In genomic region chr8:111932580-111933336, GRCm38 (mm10) we compare ENCODE assay signal across 8 mouse cellular contexts. TPM values are rescaled to one million over a fixed set of nuclear protein-coding genes. Genes with fewer than 3 reads are reported as not detected.
DNase-seq lines count a peak whose midpoint lies in the region; ATAC-seq and TF ChIP-seq lines count a peak whose summit lies in the region.

No protein-coding gene starts in this region.

- H3K27me3 ChIP-seq in hindbrain, postnatal 0 days (ENCODE audit: insufficient read depth, low read length), result no peaks in the 10 kb centered on the region
- no peaks in the 10 kb centered on the region for H3K27me3 ChIP-seq in liver, embryonic 12.5 days (replicated peaks)
- no peaks in the 10 kb centered on the region for H3K27me3 ChIP-seq in neural tube, embryonic 11.5 days (ENCODE audit: control insufficient read depth, insufficient read depth, low read length)

- no peak for ATAC-seq in hindbrain, postnatal 0 days
- peak; percentile 51 for ATAC-seq in liver, embryonic 12.5 days
- peak; percentile 35; the same call in 1 of the 2 replicates for ATAC-seq in neural tube, embryonic 11.5 days (ENCODE audit: insufficient read depth, low FRiP score, low TSS enrichment)

- H3K36me3 ChIP-seq in hindbrain, postnatal 0 days (ENCODE audit: insufficient read depth, low read length), result 0 out of 2 replicates have a peak, but pooled peaks cover 5% of the 10 kb centered on the region
- no peaks in the 10 kb centered on the region for H3K36me3 ChIP-seq in liver, embryonic 12.5 days
- no peaks in the 10 kb centered on the region for H3K36me3 ChIP-seq in neural tube, embryonic 11.5 days (ENCODE audit: control insufficient read depth, insufficient read depth, low read length)

- peak overlapping the region; percentile 83 for H3K4me3 ChIP-seq in hindbrain, postnatal 0 days (ENCODE audit: low read length)
- peak overlapping the region; percentile 73 for H3K4me3 ChIP-seq in liver, embryonic 12.5 days
- H3K4me3 ChIP-seq in neural tube, embryonic 11.5 days (ENCODE audit: low read depth, low read length), result peak overlapping the region; percentile 74

- peak overlapping the region; percentile 78 for H3K9ac ChIP-seq in hindbrain, postnatal 0 days (replicated peaks; ENCODE audit: low read length)
- peak overlapping the region; percentile 73 for H3K9ac ChIP-seq in liver, embryonic 12.5 days
- peak overlapping the region; percentile 84 for H3K9ac ChIP-seq in neural tube, embryonic 11.5 days (ENCODE audit: low read length)

- H3K9me3 ChIP-seq in hindbrain, postnatal 0 days (ENCODE audit: low read length), result no peaks in the 10 kb centered on the region
- H3K9me3 ChIP-seq in liver, embryonic 12.5 days (replicated peaks), result no peaks in the 10 kb centered on the region
- H3K9me3 ChIP-seq in neural tube, embryonic 11.5 days (ENCODE audit: control insufficient read depth, low read length), result no peaks in the 10 kb centered on the region

- H3K27ac ChIP-seq in hindbrain, postnatal 0 days, result peak overlapping the region; percentile 82
- peak overlapping the region; percentile 82 for H3K27ac ChIP-seq in liver, embryonic 12.5 days
- H3K27ac ChIP-seq in neural tube, embryonic 11.5 days (ENCODE audit: low read depth, low read length), result peak overlapping the region; percentile 81; the same call in 1 of the 2 replicates

- H3K4me2 ChIP-seq in hindbrain, postnatal 0 days (ENCODE audit: low read depth, low read length), result peak overlapping the region; percentile 95
- peak overlapping the region; percentile 97 for H3K4me2 ChIP-seq in liver, embryonic 12.5 days
- H3K4me2 ChIP-seq in neural tube, embryonic 11.5 days (ENCODE audit: low read depth), result peak overlapping the region; percentile 94

- peak; percentile 52 to 63 for DNase-seq in right cerebral cortex, postnatal 10 days (ENCODE audit: low spot score in 2 of 2)
- no peak for DNase-seq in right cerebral cortex, postnatal 4 days
- DNase-seq in cerebellum, postnatal 10 days, result peak; percentile 64 to 75
- peak; percentile 58 for DNase-seq in gastrocnemius, postnatal 10 days
- peak; percentile 65 for DNase-seq in hindbrain, postnatal 0 days (ENCODE audit: low spot score)
- peak; percentile 39 for DNase-seq in neural tube, embryonic 11.5 days (ENCODE audit: low spot score)
- DNase-seq in thymus, postnatal 4 days, result peak; percentile 41

- peaks cover 12% of the 10 kb centered on the region for H3K4me1 ChIP-seq in hindbrain, postnatal 0 days (ENCODE audit: insufficient read depth, low read length)
- peaks cover 63% of the 10 kb centered on the region for H3K4me1 ChIP-seq in liver, embryonic 12.5 days
- peaks cover 4% of the 10 kb centered on the region; the same call in 1 of the 2 replicates for H3K4me1 ChIP-seq in neural tube, embryonic 11.5 days (ENCODE audit: control insufficient read depth, insufficient read depth, low read length)

- TF ChIP-seq CTCF in hindbrain, postnatal 0 days (IDR thresholded peaks at IDR 0.05; ENCODE audit: low read depth), result no peak

- WGBS in hindbrain, postnatal 0 days, result 25% methylated on average over 19 of the region's 19 CpGs
- WGBS in liver, embryonic 12.5 days (ENCODE audit: insufficient replicate concordance), result 35% methylated on average over 19 of the region's 19 CpGs
- WGBS in neural tube, embryonic 11.5 days, result 34% methylated on average over 19 of the region's 19 CpGs

RNA-seq across cellular contexts. Expression of gene Tmem231, which starts 0.9 kb away (rescaled TPM):
- total RNA-seq in gastrocnemius, postnatal 10 days (2021), result 1 to 10 TPM; 1.6 to 1.9 TPM
- total RNA-seq in hindbrain, postnatal 0 days (2014; rRNA removed), result 15.5 and 16.7 TPM in 2 replicates
- polyA plus RNA-seq in hindbrain, postnatal 0 days (2015; fragmentation: Nextera tagmentation; extraction: Ambion mirVana), result 14.4 and 14.6 TPM in 2 replicates
- polyA plus RNA-seq in liver, embryonic 12.5 days (2016; fragmentation: Nextera tagmentation; extraction: Ambion mirVana), result 3.0 and 3.6 TPM in 2 replicates
- polyA plus RNA-seq in neural tube, embryonic 11.5 days (2014; fragmentation: Nextera tagmentation; extraction: Ambion mirVana), result 15.3 and 15.7 TPM in 2 replicates

RNA-seq across cellular contexts. Expression of gene Gabarapl2, which starts 7.7 kb away (rescaled TPM):
- total RNA-seq in gastrocnemius, postnatal 10 days (2021), result 10 to 100 TPM; 74.8 to 81.4 TPM
- total RNA-seq in hindbrain, postnatal 0 days (2014; rRNA removed), result 86.2 and 99.4 TPM in 2 replicates
- polyA plus RNA-seq in hindbrain, postnatal 0 days (2015; fragmentation: Nextera tagmentation; extraction: Ambion mirVana), result 461 and 465 TPM in 2 replicates
- polyA plus RNA-seq in liver, embryonic 12.5 days (2016; fragmentation: Nextera tagmentation; extraction: Ambion mirVana), result 147 and 157 TPM in 2 replicates
- 314 and 318 TPM in 2 replicates for polyA plus RNA-seq in neural tube, embryonic 11.5 days (2014; fragmentation: Nextera tagmentation; extraction: Ambion mirVana)

RNA-seq across cellular contexts. Expression of gene Chst5, which starts 22.5 kb away (rescaled TPM):
- total RNA-seq in gastrocnemius, postnatal 10 days (2021), result 1 to 10 TPM; 2.8 to 3.3 TPM
- total RNA-seq in hindbrain, postnatal 0 days (2014; rRNA removed), result 2.4 and 4.2 TPM in 2 replicates
- polyA plus RNA-seq in hindbrain, postnatal 0 days (2015; fragmentation: Nextera tagmentation; extraction: Ambion mirVana), result 3.2 and 3.8 TPM in 2 replicates
- 0.05 TPM in 1 of 2 replicates, not detected in the other for polyA plus RNA-seq in liver, embryonic 12.5 days (2016; fragmentation: Nextera tagmentation; extraction: Ambion mirVana)
- 3.2 and 4.3 TPM in 2 replicates for polyA plus RNA-seq in neural tube, embryonic 11.5 days (2014; fragmentation: Nextera tagmentation; extraction: Ambion mirVana)

RNA-seq across cellular contexts. Expression of gene Tmem170, which starts 56.2 kb away (rescaled TPM):
- 1 to 10 TPM; 1.8 to 2.3 TPM for total RNA-seq in gastrocnemius, postnatal 10 days (2021)
- total RNA-seq in hindbrain, postnatal 0 days (2014; rRNA removed), result 3.2 and 3.5 TPM in 2 replicates
- 2.3 and 3.0 TPM in 2 replicates for polyA plus RNA-seq in hindbrain, postnatal 0 days (2015; fragmentation: Nextera tagmentation; extraction: Ambion mirVana)
- 5.6 and 6.0 TPM in 2 replicates for polyA plus RNA-seq in liver, embryonic 12.5 days (2016; fragmentation: Nextera tagmentation; extraction: Ambion mirVana)
- polyA plus RNA-seq in neural tube, embryonic 11.5 days (2014; fragmentation: Nextera tagmentation; extraction: Ambion mirVana), result 6.0 and 6.6 TPM in 2 replicates

RNA-seq across cellular contexts. Expression of gene Adat1, which starts 59.3 kb away (rescaled TPM):
- 1 to 10 TPM; 1.4 to 2.1 TPM for total RNA-seq in gastrocnemius, postnatal 10 days (2021)
- total RNA-seq in hindbrain, postnatal 0 days (2014; rRNA removed), result 3.8 and 4.5 TPM in 2 replicates
- 4.7 and 4.9 TPM in 2 replicates for polyA plus RNA-seq in hindbrain, postnatal 0 days (2015; fragmentation: Nextera tagmentation; extraction: Ambion mirVana)
- polyA plus RNA-seq in liver, embryonic 12.5 days (2016; fragmentation: Nextera tagmentation; extraction: Ambion mirVana), result 6.9 and 7.3 TPM in 2 replicates
- 8.7 and 10.1 TPM in 2 replicates for polyA plus RNA-seq in neural tube, embryonic 11.5 days (2014; fragmentation: Nextera tagmentation; extraction: Ambion mirVana)
